Mouse (Mus musculus): ENCODE results near the gene Prss28. TPM values are rescaled to one million over a fixed set of nuclear protein-coding genes. Genes with fewer than 3 reads are reported as not detected.

The Prss28 gene
- polyA plus RNA-seq, 1 experiment from 2014 or later: not detected

- 9% methylated on average over 2 of the region's 2 CpGs for WGBS (ENCODE audit: insufficient replicate concordance)
- ATAC-seq (ENCODE audit: low read depth): peak; percentile 64
- H3K9ac ChIP-seq (ENCODE audit: low read depth, low read length): no peak overlapping the region
- H3K4me2 ChIP-seq (ENCODE audit: low read depth, low read length): no peak overlapping the region
- no peaks in the 10 kb centered on the region for H3K27me3 ChIP-seq (ENCODE audit: control insufficient read depth, insufficient read depth, low read depth, low read length)
- no peak overlapping the region for H3K4me3 ChIP-seq (ENCODE audit: low read depth, low read length)
- no peak overlapping the region for H3K27ac ChIP-seq (ENCODE audit: low read length)
- no peaks in the 10 kb centered on the region for H3K9me3 ChIP-seq (replicated peaks; ENCODE audit: control insufficient read depth, low read length)
- H3K36me3 ChIP-seq (ENCODE audit: control insufficient read depth, insufficient read depth): no peaks in the 10 kb centered on the region
- no peaks in the 10 kb centered on the region for H3K4me1 ChIP-seq (ENCODE audit: control insufficient read depth, low read depth, low read length)
Observed at GRCm38 (mm10) chr17:25322930-25323329, 14.5 kb downstream of the Prss28 start.

GRCm38 (mm10) chr17:25332321-25332720, 23.9 kb downstream of the Prss28 start:
- Histone ChIP-seq H3K4me2 (ENCODE audit: low read depth, low read length) (no peak overlapping the region), H3K27ac (ENCODE audit: low read length) (no peak overlapping the region), H3K4me1 (ENCODE audit: control insufficient read depth, low read depth, low read length) (no peaks in the 10 kb centered on the region), H3K36me3 (ENCODE audit: control insufficient read depth, insufficient read depth) (no peaks in the 10 kb centered on the region), H3K27me3 (ENCODE audit: control insufficient read depth, insufficient read depth, low read depth, low read length) (no peaks in the 10 kb centered on the region; the same call in none of the 2 replicates), H3K9ac (ENCODE audit: low read depth, low read length) (no peak overlapping the region), H3K9me3 (replicated peaks; ENCODE audit: control insufficient read depth, low read length) (no peaks in the 10 kb centered on the region), H3K4me3 (ENCODE audit: low read depth, low read length) (no peak overlapping the region)
- no peak for ATAC-seq (ENCODE audit: low read depth)
- WGBS (ENCODE audit: insufficient replicate concordance): 21% methylated on average over 9 of the region's 9 CpGs

- Histone ChIP-seq H3K36me3 (ENCODE audit: control insufficient read depth, insufficient read depth) (no peaks in the 10 kb centered on the region), H3K4me3 (ENCODE audit: low read depth, low read length) (no peak overlapping the region), H3K9me3 (replicated peaks; ENCODE audit: control insufficient read depth, low read length) (no peaks in the 10 kb centered on the region), H3K27me3 (ENCODE audit: control insufficient read depth, insufficient read depth, low read depth, low read length) (no peaks in the 10 kb centered on the region; the same call in none of the 2 replicates), H3K9ac (ENCODE audit: low read depth, low read length) (no peak overlapping the region), H3K4me2 (ENCODE audit: low read depth, low read length) (no peak overlapping the region), H3K4me1 (ENCODE audit: control insufficient read depth, low read depth, low read length) (no peaks in the 10 kb centered on the region; the same call in 1 of the 2 replicates), H3K27ac (ENCODE audit: low read length) (no peak overlapping the region)
- WGBS (ENCODE audit: insufficient replicate concordance): 2% methylated on average over 8 of the region's 8 CpGs
- ATAC-seq (ENCODE audit: low read depth): no peak
Observed at GRCm38 (mm10) chr17:25333943-25334342, 25.5 kb downstream of the Prss28 start.

GRCm38 (mm10) chr17:25338218-25338617, 29.8 kb downstream of the Prss28 start:
- 51% methylated on average over 4 of the region's 4 CpGs for WGBS (ENCODE audit: insufficient replicate concordance)
- Histone ChIP-seq H3K4me1 (ENCODE audit: control insufficient read depth, low read depth, low read length) (peaks cover 2% of the 10 kb centered on the region), H3K27ac (ENCODE audit: low read length) (peak overlapping the region; percentile 64), H3K27me3 (ENCODE audit: control insufficient read depth, insufficient read depth, low read depth, low read length) (no peaks in the 10 kb centered on the region; the same call in 1 of the 2 replicates), H3K9ac (ENCODE audit: low read depth, low read length) (no peak overlapping the region), H3K4me2 (ENCODE audit: low read depth, low read length) (no peak overlapping the region), H3K36me3 (ENCODE audit: control insufficient read depth, insufficient read depth) (no peaks in the 10 kb centered on the region), H3K9me3 (replicated peaks; ENCODE audit: control insufficient read depth, low read length) (no peaks in the 10 kb centered on the region), H3K4me3 (ENCODE audit: low read depth, low read length) (no peak overlapping the region)
- ATAC-seq (ENCODE audit: low read depth): peak; percentile 62

- Histone ChIP-seq H3K4me1 (ENCODE audit: control insufficient read depth, low read depth, low read length) (peaks cover 2% of the 10 kb centered on the region), H3K4me3 (ENCODE audit: low read depth, low read length) (no peak overlapping the region), H3K27me3 (ENCODE audit: control insufficient read depth, insufficient read depth, low read depth, low read length) (no peaks in the 10 kb centered on the region), H3K9me3 (replicated peaks; ENCODE audit: control insufficient read depth, low read length) (no peaks in the 10 kb centered on the region), H3K9ac (ENCODE audit: low read depth, low read length) (no peak overlapping the region), H3K27ac (ENCODE audit: low read length) (no peak overlapping the region), H3K4me2 (ENCODE audit: low read depth, low read length) (no peak overlapping the region), H3K36me3 (ENCODE audit: control insufficient read depth, insufficient read depth) (no peaks in the 10 kb centered on the region)
- 64% methylated on average over 6 of the region's 6 CpGs for WGBS (ENCODE audit: insufficient replicate concordance)
- peak; percentile 64 for ATAC-seq (ENCODE audit: low read depth)
Observed at GRCm38 (mm10) chr17:25340003-25340402, 31.6 kb downstream of the Prss28 start.

GRCm38 (mm10) chr17:25341490-25341889, 33.0 kb downstream of the Prss28 start:
- WGBS (ENCODE audit: insufficient replicate concordance): 44% methylated on average over 3 of the region's 3 CpGs
- peak; percentile 71 for ATAC-seq (ENCODE audit: low read depth)
- H3K4me1 ChIP-seq (ENCODE audit: control insufficient read depth, low read depth, low read length): peaks cover 2% of the 10 kb centered on the region
- H3K27me3 ChIP-seq (ENCODE audit: control insufficient read depth, insufficient read depth, low read depth, low read length): no peaks in the 10 kb centered on the region
- no peak overlapping the region for H3K4me3 ChIP-seq (ENCODE audit: low read depth, low read length)
- peak overlapping the region; percentile 52 for H3K27ac ChIP-seq (ENCODE audit: low read length)
- H3K9me3 ChIP-seq (replicated peaks; ENCODE audit: control insufficient read depth, low read length): no peaks in the 10 kb centered on the region
- no peak overlapping the region for H3K9ac ChIP-seq (ENCODE audit: low read depth, low read length)
- H3K4me2 ChIP-seq (ENCODE audit: low read depth, low read length): no peak overlapping the region
- H3K36me3 ChIP-seq (ENCODE audit: control insufficient read depth, insufficient read depth): no peaks in the 10 kb centered on the region

GRCm38 (mm10) chr17:25345462-25345861, 37.0 kb downstream of the Prss28 start, which contains the start of gene Tpsab1:
Tpsab1 (minus strand) TSS chr17:25345562.
- H3K4me1 ChIP-seq (ENCODE audit: control insufficient read depth, low read depth, low read length): no peaks in the 10 kb centered on the region

GRCm38 (mm10) chr17:25361291-25361690, 52.8 kb downstream of the Prss28 start:
- Histone ChIP-seq H3K27me3 (ENCODE audit: control insufficient read depth, insufficient read depth, low read depth, low read length) (no peaks in the 10 kb centered on the region), H3K27ac (ENCODE audit: low read length) (no peak overlapping the region), H3K4me3 (ENCODE audit: low read depth, low read length) (no peak overlapping the region), H3K9me3 (replicated peaks; ENCODE audit: control insufficient read depth, low read length) (no peaks in the 10 kb centered on the region), H3K4me2 (ENCODE audit: low read depth, low read length) (no peak overlapping the region), H3K9ac (ENCODE audit: low read depth, low read length) (no peak overlapping the region), H3K4me1 (ENCODE audit: control insufficient read depth, low read depth, low read length) (no peaks in the 10 kb centered on the region), H3K36me3 (ENCODE audit: control insufficient read depth, insufficient read depth) (no peaks in the 10 kb centered on the region)
- ATAC-seq (ENCODE audit: low read depth): no peak
- 29% methylated on average over 2 of the region's 2 CpGs for WGBS (ENCODE audit: insufficient replicate concordance)

More at GRCm38 (mm10) chr17:25345462-25345861, 37.0 kb downstream of the Prss28 start, which contains the start of gene Tpsab1:
- Histone ChIP-seq H3K27me3 (ENCODE audit: control insufficient read depth, insufficient read depth, low read depth, low read length) (no peaks in the 10 kb centered on the region), H3K4me3 (ENCODE audit: low read depth, low read length) (no peak within 1 kb of the TSS), H3K4me2 (ENCODE audit: low read depth, low read length) (no peak within 1 kb of the TSS), H3K27ac (ENCODE audit: low read length) (no peak within 1 kb of the TSS), H3K9me3 (replicated peaks; ENCODE audit: control insufficient read depth, low read length) (no peaks in the 10 kb centered on the region), H3K36me3 (ENCODE audit: control insufficient read depth, insufficient read depth) (no peaks in the 10 kb centered on the region), H3K9ac (ENCODE audit: low read depth, low read length) (no peak within 1 kb of the TSS)
- no peak for ATAC-seq (ENCODE audit: low read depth)
- WGBS (ENCODE audit: insufficient replicate concordance): 67% methylated on average over 4 of the region's 4 CpGs

Measured in liver, embryonic 16.5 days (tissue).